Comparison of ENCODE assay signal across 8 mouse cellular contexts in genomic region chr2:132582227-132582626, GRCm38 (mm10). TPM values are rescaled to one million over a fixed set of nuclear protein-coding genes. Genes with fewer than 3 reads are reported as not detected.
DNase-seq lines count a peak whose midpoint lies in the region; ATAC-seq lines count a peak whose summit lies in the region.

No protein-coding gene starts in this region.

- H3K4me1 ChIP-seq in hindbrain, embryonic 15.5 days (replicated peaks) = peaks cover 15% of the 10 kb centered on the region
- H3K4me1 ChIP-seq in midbrain, embryonic 16.5 days (ENCODE audit: control insufficient read depth, insufficient read depth, low read length) = peaks cover 4% of the 10 kb centered on the region

- H3K27me3 ChIP-seq in hindbrain, embryonic 15.5 days = no peaks in the 10 kb centered on the region
- no peaks in the 10 kb centered on the region for H3K27me3 ChIP-seq in midbrain, embryonic 16.5 days (ENCODE audit: control insufficient read depth, insufficient read depth, low read depth, low read length)

- H3K4me3 ChIP-seq in hindbrain, embryonic 15.5 days = no peak overlapping the region
- no peak overlapping the region for H3K4me3 ChIP-seq in midbrain, embryonic 16.5 days (ENCODE audit: low read depth, low read length)

- peak overlapping the region; percentile 75 for H3K27ac ChIP-seq in hindbrain, embryonic 15.5 days (replicated peaks)
- peak overlapping the region; percentile 80 for H3K27ac ChIP-seq in midbrain, embryonic 16.5 days (ENCODE audit: low read length)

- WGBS in hindbrain, embryonic 15.5 days = 37% methylated on average over 4 of the region's 4 CpGs
- WGBS in midbrain, embryonic 16.5 days = 32% methylated on average over 4 of the region's 4 CpGs

- DNase-seq in 416B (ENCODE audit: low read depth) = peak; percentile 23
- peak; percentile 90 for DNase-seq in adrenal gland, postnatal 14 days
- DNase-seq in frontal cortex, postnatal 14 days (ENCODE audit: low spot score in 2 of 2) = peak; percentile 64 to 74
- peak; percentile 49 to 73 for DNase-seq in left cerebral cortex, adult 9 months (ENCODE audit: low spot score in 2 of 2)
- peak; percentile 36 for DNase-seq in urinary bladder, postnatal 10 days (ENCODE audit: low spot score)
- no peak for DNase-seq in thymus, postnatal 10 days (ENCODE audit: low spot score in 2 of 2)

- H3K4me2 ChIP-seq in hindbrain, embryonic 15.5 days = no peak overlapping the region
- no peak overlapping the region for H3K4me2 ChIP-seq in midbrain, embryonic 16.5 days (ENCODE audit: low read length)

- no peaks in the 10 kb centered on the region for H3K36me3 ChIP-seq in hindbrain, embryonic 15.5 days
- no peaks in the 10 kb centered on the region for H3K36me3 ChIP-seq in midbrain, embryonic 16.5 days (ENCODE audit: control insufficient read depth, insufficient read depth, low read length)

- peak; percentile 35 for ATAC-seq in hindbrain, embryonic 15.5 days (ENCODE audit: low FRiP score, low read depth)
- no peak for ATAC-seq in midbrain, embryonic 16.5 days

- no peak overlapping the region for H3K9ac ChIP-seq in hindbrain, embryonic 15.5 days
- H3K9ac ChIP-seq in midbrain, embryonic 16.5 days (ENCODE audit: low read depth, low read length) = no peak overlapping the region

- H3K9me3 ChIP-seq in hindbrain, embryonic 15.5 days = no peaks in the 10 kb centered on the region
- H3K9me3 ChIP-seq in midbrain, embryonic 16.5 days (replicated peaks; ENCODE audit: control insufficient read depth, low read length, poor library complexity, severe bottlenecking) = no peaks in the 10 kb centered on the region

RNA-seq across cellular contexts. Expression of gene Gpcpd1, which starts 5.3 kb away (rescaled TPM):
- 36.2 and 47.1 TPM in 2 replicates for total RNA-seq in adrenal gland, postnatal 14 days (2021)
- polyA plus RNA-seq in hindbrain, embryonic 15.5 days (2015; fragmentation: Nextera tagmentation; extraction: Ambion mirVana) = 72.7 and 76.3 TPM in 2 replicates
- polyA plus RNA-seq in midbrain, embryonic 16.5 days (2015; fragmentation: Nextera tagmentation; extraction: Ambion mirVana) = 77.5 and 86.7 TPM in 2 replicates

Comparison
In these comparisons a context has a peak if more than half of its experiments do, and no peak if none do; other contexts are left out.
1. DNase-seq: peak in 416B (single experiment), adrenal gland, postnatal 14 days (single experiment), frontal cortex, postnatal 14 days (2 of 2), left cerebral cortex, adult 9 months (2 of 2) and urinary bladder, postnatal 10 days (single experiment); none in thymus, postnatal 10 days (0 of 2).